Mouse (Mus musculus) spleen, adult 12 weeks (tissue): ENCODE measurements around the gene Klhl31.

Source experiments
- DNase-seq: peaks from one replicate; pipeline ENCODE4 v3.0.0; 2022; ENCODE audit warnings: low spot score

Gene Klhl31

GRCm38 (mm10) chr9:77623318-77624050, 12.8 kb upstream of the Klhl31 start:
- no peak for DNase-seq

- DNase-seq: no peak
These were observed 12.1 kb upstream of the Klhl31 start for GRCm38 (mm10) chr9:77624171-77624570.

GRCm38 (mm10) chr9:77628676-77629075, 7.6 kb upstream of the Klhl31 start:
- no peak for DNase-seq

GRCm38 (mm10) chr9:77629708-77630107, 6.6 kb upstream of the Klhl31 start:
- no peak for DNase-seq

GRCm38 (mm10) chr9:77630764-77631163, 5.5 kb upstream of the Klhl31 start:
- DNase-seq: no peak

GRCm38 (mm10) chr9:77632432-77632831, 3.9 kb upstream of the Klhl31 start:
- no peak for DNase-seq

GRCm38 (mm10) chr9:77636003-77636402, 297 bp upstream of the Klhl31 start:
- no peak for DNase-seq

- DNase-seq: no peak
These were observed 1.1 kb downstream of the Klhl31 start for GRCm38 (mm10) chr9:77637357-77637756.

GRCm38 (mm10) chr9:77645176-77645575, 8.9 kb downstream of the Klhl31 start:
- DNase-seq: no peak

GRCm38 (mm10) chr9:77651847-77652246, 15.5 kb downstream of the Klhl31 start:
- no peak for DNase-seq

GRCm38 (mm10) chr9:77653907-77654306, 17.6 kb downstream of the Klhl31 start:
- no peak for DNase-seq

GRCm38 (mm10) chr9:77655181-77655934, 19.1 kb downstream of the Klhl31 start:
- peak; percentile 1 for DNase-seq

- DNase-seq: peak; percentile 17
These were observed 19.6 kb downstream of the Klhl31 start for GRCm38 (mm10) chr9:77655935-77656288.

GRCm38 (mm10) chr9:77662917-77663316, 26.6 kb downstream of the Klhl31 start:
- DNase-seq: no peak

- DNase-seq: no peak
These were observed 33.8 kb downstream of the Klhl31 start for GRCm38 (mm10) chr9:77670095-77670494.

- DNase-seq: no peak
These were observed 34.7 kb downstream of the Klhl31 start for GRCm38 (mm10) chr9:77671004-77671403.

GRCm38 (mm10) chr9:77673218-77673617, 36.9 kb downstream of the Klhl31 start:
- no peak for DNase-seq

GRCm38 (mm10) chr9:77673986-77674385, 37.7 kb downstream of the Klhl31 start:
- DNase-seq: no peak

- DNase-seq: no peak
These were observed 48.6 kb downstream of the Klhl31 start for GRCm38 (mm10) chr9:77684938-77685337.

GRCm38 (mm10) chr9:77685825-77686500, 49.7 kb downstream of the Klhl31 start:
- DNase-seq: no peak

GRCm38 (mm10) chr9:77692707-77693106, 56.4 kb downstream of the Klhl31 start:
- DNase-seq: no peak

- DNase-seq: no peak
These were observed 57.1 kb downstream of the Klhl31 start for GRCm38 (mm10) chr9:77693405-77693804.

GRCm38 (mm10) chr9:77695586-77695985, 59.3 kb downstream of the Klhl31 start:
- DNase-seq: no peak
